Mouse (Mus musculus) liver, embryonic 14.5 days (tissue): ENCODE results near the gene Gm21830. TPM values are rescaled to one million over a fixed set of nuclear protein-coding genes. Genes with fewer than 3 reads are reported as not detected.
"Not testable (repeated sequence)": the region's sequence is repeated elsewhere in the genome, so short reads cannot be mapped to it uniquely, and the experiment has no call there.

Experiments used
- ATAC-seq: fragments of 200-750 bp; cut with Nextera tagmentation; 2 replicates; pipeline ENCODE4 v1.8.0; 2017; ENCODE audit warnings: moderate number of reproducible peaks, mild to moderate bottlenecking, moderate library complexity; ENCODE audit not compliant: insufficient read depth
- DNase-seq, 3 experiments: peaks; one replicate each; pipeline ENCODE4 v3.0.0-alpha.2; 2012 to 2013; ENCODE audit warnings: low read depth in 3 of 3, low spot score in 3 of 3
- H3K27ac ChIP-seq: fragments of 300-500 bp; sonication (generic); 2 replicates; pipeline ENCODE4 v1.5.1; 2014; ENCODE audit warnings: moderate library complexity, mild to moderate bottlenecking, control low read depth, inconsistent platforms
- H3K27me3 ChIP-seq: fragments of 300-500 bp; sonication (generic); 2 replicates; pipeline ENCODE4 v1.6.1; 2014; ENCODE audit warnings: mild to moderate bottlenecking, low read length, moderate library complexity; ENCODE audit not compliant: control insufficient read depth, insufficient read depth
- H3K36me3 ChIP-seq: fragments of 300-500 bp; sonication (generic); replicated peaks from 2 replicates; pipeline ENCODE4 v1.6.1; 2014; ENCODE audit warnings: low read depth; ENCODE audit not compliant: control insufficient read depth, insufficient read depth
- H3K4me1 ChIP-seq, 2 experiments: fragments of 200-500 bp in 1 of 2; fragments of 300-500 bp in 1 of 2; sonication (generic) in 1 of 2; replicated peaks; 2 replicates each; pipeline ENCODE4 v1.6.1; 2012 to 2014; ENCODE audit warnings: antibody characterized with exemption in 1 of 2, inconsistent platforms in 1 of 2, low read length in 1 of 2; ENCODE audit not compliant: control insufficient read depth in 2 of 2, insufficient read depth in 2 of 2
- H3K4me2 ChIP-seq: fragments of 300-500 bp; sonication (generic); 2 replicates; pipeline ENCODE4 v1.6.1; 2014; ENCODE audit warnings: low read depth, mild to moderate bottlenecking, control low read depth, moderate library complexity
- H3K4me3 ChIP-seq, 2 experiments: fragments of 200-500 bp in 1 of 2; fragments of 300-500 bp in 1 of 2; sonication (generic) in 1 of 2; 2 replicates each; pipeline ENCODE4 v1.5.1; 2012 to 2014; ENCODE audit warnings: low read depth in 2 of 2, low read length in 2 of 2, mild to moderate bottlenecking in 2 of 2, control low read depth in 1 of 2, inconsistent platforms in 1 of 2, moderate library complexity in 1 of 2; ENCODE audit not compliant: insufficient read depth in 1 of 2
- H3K9ac ChIP-seq: fragments of 300-500 bp; sonication (generic); replicated peaks from 2 replicates; pipeline ENCODE4 v1.6.1; 2014; ENCODE audit warnings: mild to moderate bottlenecking, control low read depth, moderate library complexity
- H3K9me3 ChIP-seq: fragments of 300-500 bp; sonication (generic); 2 replicates; pipeline ENCODE4 v1.6.1; 2016; ENCODE audit warnings: low read length, mixed read lengths; ENCODE audit not compliant: control insufficient read depth
- CTCF ChIP-seq: IDR thresholded peaks from 2 replicates; pipeline ENCODE4 v1.5.1; 2016; ENCODE audit warnings: antibody characterized with exemption, low read depth, control low read depth
- EP300 ChIP-seq: IDR thresholded peaks from 2 replicates; pipeline ENCODE4 v1.6.1; 2016; ENCODE audit warnings: antibody characterized with exemption, low read depth
- WGBS: fragments of 180-500 bp; shearing (Covaris S2); extraction: QIAGEN DNeasy Blood & Tissue Kit; methylation state at CpG from one replicate; pipeline ENCODE4 v1.1.7; 2014; ENCODE audit not compliant: insufficient replicate concordance; 5-methylcytosine and 5-hydroxymethylcytosine counted together
- polyA plus RNA-seq, 2 experiments: library from polyadenylated mRNA; depleted of rRNA in 1 of 2; stranded (reverse) in 1 of 2; unstranded in 1 of 2; fragments of >200 nt; fragmentation: Nextera tagmentation in 1 of 2; extraction: Ambion mirVana in 1 of 2; gene quantifications; 2 replicates each; pipeline versions ENCODE4 v1.2.1 to v1.2.3; 2012 to 2014

Gm21830 gene
- polyA plus RNA-seq (2012; rRNA removed) = not detected in 2 replicates
- not detected in 2 replicates for polyA plus RNA-seq (2014; fragmentation: Nextera tagmentation; extraction: Ambion mirVana)

DNA sequence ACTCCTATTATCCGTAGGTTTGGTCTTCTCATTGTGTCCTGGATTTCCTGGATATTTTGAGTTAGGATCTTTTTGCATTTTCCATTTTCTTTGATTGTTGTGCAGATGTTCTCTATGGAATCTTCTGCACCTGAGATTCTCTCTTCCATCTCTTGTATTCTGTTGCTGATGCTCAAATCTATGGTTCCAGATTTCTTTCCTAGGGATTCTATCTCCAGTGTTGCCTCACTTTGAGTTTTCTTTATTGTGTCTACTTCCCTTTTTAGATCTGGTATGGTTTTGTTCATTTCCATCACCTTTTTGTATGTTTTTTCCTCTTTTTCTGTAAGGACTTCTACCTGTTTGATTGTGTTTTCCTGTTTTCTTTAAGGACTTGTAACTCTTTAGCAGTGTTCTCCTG is at the start of gene Gm21830:
Gene Gm21830 (plus strand): TSS at position 301 of the 400 bp plus-strand sequence.
- not testable (repeated sequence) for H3K4me1 ChIP-seq, H3K9ac ChIP-seq, H3K4me2 ChIP-seq, ATAC-seq, H3K4me3 ChIP-seq, H3K27me3 ChIP-seq, H3K27ac ChIP-seq, H3K36me3 ChIP-seq, H3K9me3 ChIP-seq, DNase-seq
- WGBS = no CpG with 5 or more reads among the region's 1 CpGs

DNA sequence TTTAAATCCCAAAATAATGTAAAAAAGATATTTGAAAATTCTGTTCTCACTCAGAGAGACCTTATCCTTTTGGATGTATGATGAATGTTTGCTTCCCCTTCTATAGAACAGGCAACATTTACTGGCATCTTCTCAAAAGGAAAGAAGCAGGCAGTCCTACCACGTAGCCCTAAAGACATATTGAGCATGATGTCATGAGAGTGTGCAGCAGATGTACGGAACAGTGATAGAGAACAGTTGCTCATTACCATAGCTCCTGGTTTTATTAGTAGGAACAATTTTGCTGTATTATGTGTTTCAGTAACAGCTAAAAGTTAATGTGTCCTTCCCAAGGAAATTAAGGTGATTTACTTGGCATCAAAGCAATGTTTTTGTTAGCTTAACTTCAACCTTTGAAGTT is 49.0 kb upstream of the Gm21830 start:
- ATAC-seq (no peak), DNase-seq (no peak)
- Histone ChIP-seq H3K4me1 (no peaks in the 10 kb centered on the region), H3K27ac (no peak overlapping the region), H3K9ac (no peak overlapping the region), H3K9me3 (no peaks in the 10 kb centered on the region), H3K27me3 (no peaks in the 10 kb centered on the region), H3K4me3 (no peak overlapping the region), H3K36me3 (no peaks in the 10 kb centered on the region), H3K4me2 (no peak overlapping the region)
- WGBS = 61% methylated on average over 2 of the region's 2 CpGs
- no peak for TF ChIP-seq EP300
- TF ChIP-seq CTCF = no peak

- Histone ChIP-seq H3K4me1 (0 out of 4 replicates have a peak, but pooled peaks cover 0 to 2% of the 10 kb centered on the region in 2 experiments), H3K27me3 (no peaks in the 10 kb centered on the region), H3K4me3 (no peak overlapping the region), H3K9ac (no peak overlapping the region), H3K4me2 (no peak overlapping the region), H3K36me3 (no peaks in the 10 kb centered on the region), H3K9me3 (no peaks in the 10 kb centered on the region), H3K27ac (no peak overlapping the region)
- ATAC-seq = no peak; the same call in 1 of the 2 replicates
- TF ChIP-seq CTCF (no peak), EP300 (no peak)
- no peak for DNase-seq
- WGBS = 29% methylated on average over 3 of the region's 3 CpGs
These were observed 35.0 kb upstream of the Gm21830 start for GRCm38 (mm10) chr2:67378504-67378903.

- no peak for ATAC-seq
- H3K4me2 ChIP-seq = no peak overlapping the region
- DNase-seq = no peak
- H3K36me3 ChIP-seq = no peaks in the 10 kb centered on the region
- no peak overlapping the region for H3K4me3 ChIP-seq
- H3K4me1 ChIP-seq = no peaks in the 10 kb centered on the region
- TF ChIP-seq EP300 (no peak), CTCF (no peak)
- no peak overlapping the region for H3K27ac ChIP-seq
- no peaks in the 10 kb centered on the region for H3K9me3 ChIP-seq
- no peaks in the 10 kb centered on the region for H3K27me3 ChIP-seq
- no peak overlapping the region for H3K9ac ChIP-seq
These were observed 7.3 kb downstream of the Gm21830 start for GRCm38 (mm10) chr2:67420853-67421252.

GRCm38 (mm10) chr2:67422799-67423198 is 9.3 kb downstream of the Gm21830 start:
- ATAC-seq (no peak), DNase-seq (no peak)
- H3K36me3 ChIP-seq = no peaks in the 10 kb centered on the region
- H3K27ac ChIP-seq = no peak overlapping the region
- H3K4me1 ChIP-seq = no peaks in the 10 kb centered on the region
- no peak overlapping the region for H3K9ac ChIP-seq
- no peak overlapping the region for H3K4me3 ChIP-seq
- no peaks in the 10 kb centered on the region for H3K27me3 ChIP-seq
- TF ChIP-seq EP300 (no peak), CTCF (no peak)
- no peak overlapping the region for H3K4me2 ChIP-seq
- H3K9me3 ChIP-seq = no peaks in the 10 kb centered on the region
- WGBS = 61% methylated on average over 1 of the region's 1 CpGs

GRCm38 (mm10) chr2:67433081-67433480 is 19.6 kb downstream of the Gm21830 start, which contains the start of gene Gm26727:
Gene Gm26727 (minus strand): TSS chr2:67433181.
- H3K4me3 ChIP-seq = no peak within 1 kb of the TSS
- H3K9ac ChIP-seq = no peak within 1 kb of the TSS
- no peak within 1 kb of the TSS for H3K4me2 ChIP-seq
- H3K27me3 ChIP-seq = no peaks in the 10 kb centered on the region
- TF ChIP-seq EP300 = no peak
- TF ChIP-seq CTCF = no peak
- H3K27ac ChIP-seq = no peak within 1 kb of the TSS
- no peaks in the 10 kb centered on the region for H3K36me3 ChIP-seq
- ATAC-seq (no peak), DNase-seq (no peak)
- H3K4me1 ChIP-seq = no peaks in the 10 kb centered on the region
- H3K9me3 ChIP-seq = no peaks in the 10 kb centered on the region
- 31% methylated on average over 2 of the region's 2 CpGs for WGBS
